Mouse (Mus musculus) neural tube, embryonic 15.5 days (tissue): ENCODE results near the gene Sh3bp2. TPM values are rescaled to one million over a fixed set of nuclear protein-coding genes. Genes with fewer than 3 reads are reported as not detected.
"Not testable (repeated sequence)": the region's sequence is repeated elsewhere in the genome, so short reads cannot be mapped to it uniquely, and the experiment has no call there.

Experiments used
- ATAC-seq: fragments of 200-750 bp; cut with Nextera tagmentation; 2 replicates; pipeline ENCODE4 v1.8.0; 2017; ENCODE audit warnings: mild to moderate bottlenecking, moderate TSS enrichment, moderate library complexity; ENCODE audit not compliant: low FRiP score
- H3K27ac ChIP-seq: fragments of 300-500 bp; sonication (generic); replicated peaks from 2 replicates; pipeline ENCODE4 v1.5.1; 2015; ENCODE audit warnings: mild to moderate bottlenecking, inconsistent platforms
- H3K27me3 ChIP-seq: fragments of 300-500 bp; sonication (generic); replicated peaks from 2 replicates; pipeline ENCODE4 v1.6.1; 2015; ENCODE audit warnings: inconsistent platforms
- H3K36me3 ChIP-seq: fragments of 300-500 bp; sonication (generic); 2 replicates; pipeline ENCODE4 v1.6.1; 2015; ENCODE audit warnings: inconsistent platforms
- H3K4me1 ChIP-seq: fragments of 300-500 bp; sonication (generic); 2 replicates; pipeline ENCODE4 v1.6.1; 2015; ENCODE audit warnings: inconsistent platforms
- H3K4me2 ChIP-seq: fragments of 300-500 bp; sonication (generic); 2 replicates; pipeline ENCODE4 v1.6.1; 2015; ENCODE audit warnings: inconsistent platforms, mild to moderate bottlenecking, moderate library complexity
- H3K4me3 ChIP-seq: fragments of 300-500 bp; sonication (generic); replicated peaks from 2 replicates; pipeline ENCODE4 v1.5.1; 2015; ENCODE audit warnings: mild to moderate bottlenecking, inconsistent platforms
- H3K9ac ChIP-seq: fragments of 300-500 bp; sonication (generic); replicated peaks from 2 replicates; pipeline ENCODE4 v1.6.1; 2015; ENCODE audit warnings: mild to moderate bottlenecking, inconsistent platforms
- H3K9me3 ChIP-seq: fragments of 300-500 bp; sonication (generic); replicated peaks from 2 replicates; pipeline ENCODE4 v1.6.1; 2016; ENCODE audit warnings: inconsistent platforms
- WGBS: fragments of 180-500 bp; shearing (Covaris S2); methylation state at CpG from one replicate; pipeline ENCODE4 v1.1.7; 2015; ENCODE audit warnings: mixed read lengths; 5-methylcytosine and 5-hydroxymethylcytosine counted together
- microRNA-seq: library from miRNA; unstranded; fragments of <30 nt; microRNA quantifications from one replicate; pipeline ENCODE4, GENCODE M21; 2017
- polyA plus RNA-seq: library from polyadenylated mRNA; unstranded; fragments of >200 nt; fragmentation: Nextera tagmentation; extraction: Ambion mirVana; gene quantifications from 2 replicates; pipeline ENCODE4 v1.2.1, GENCODE M21; 2015

Gene Sh3bp2
- polyA plus RNA-seq, 1 experiment from 2014 or later, result 22.6 TPM

- no peak for ATAC-seq
- 0 out of 2 replicates have a peak, but pooled peaks cover 5% of the 10 kb centered on the region for H3K36me3 ChIP-seq
- no peaks in the 10 kb centered on the region for H3K27me3 ChIP-seq
- 31% methylated on average over 5 of the region's 5 CpGs for WGBS
- H3K9me3 ChIP-seq, result no peaks in the 10 kb centered on the region
- no peak overlapping the region for H3K9ac ChIP-seq
- H3K4me3 ChIP-seq, result no peak overlapping the region
- peaks cover 9% of the 10 kb centered on the region for H3K4me1 ChIP-seq
- H3K27ac ChIP-seq, result peak overlapping the region; percentile 1; the same call in 1 of the 2 replicates
- H3K4me2 ChIP-seq, result no peak overlapping the region
Measured at GRCm38 (mm10) chr5:34591388-34592004, 65.9 kb downstream of the Sh3bp2 start.

DNA sequence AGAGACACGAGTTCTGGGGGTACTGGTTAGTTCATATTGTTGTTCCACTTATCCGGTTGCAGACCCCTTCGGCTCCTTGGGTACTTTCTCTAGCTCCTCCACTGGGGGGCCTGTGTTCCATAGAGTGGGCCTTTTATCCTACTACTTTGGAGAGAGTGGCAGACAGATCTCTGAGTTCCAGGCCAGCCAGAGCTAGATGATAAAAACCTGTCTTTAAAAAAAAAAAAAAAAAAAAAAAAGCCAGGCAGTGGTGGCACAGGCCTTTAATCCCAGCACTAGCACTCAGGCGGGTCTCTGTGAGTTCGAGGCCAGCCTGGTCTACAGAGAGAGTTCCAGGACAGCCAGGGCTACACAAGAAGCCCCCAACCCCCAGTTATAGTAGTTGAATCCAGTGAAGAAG, 66.6 kb downstream of the Sh3bp2 start:
- not testable (repeated sequence) for H3K27me3 ChIP-seq, H3K27ac ChIP-seq, H3K36me3 ChIP-seq, H3K4me2 ChIP-seq, ATAC-seq, H3K9ac ChIP-seq, H3K9me3 ChIP-seq, H3K4me1 ChIP-seq, H3K4me3 ChIP-seq
- WGBS, result 91% methylated on average over 5 of the region's 5 CpGs

DNA sequence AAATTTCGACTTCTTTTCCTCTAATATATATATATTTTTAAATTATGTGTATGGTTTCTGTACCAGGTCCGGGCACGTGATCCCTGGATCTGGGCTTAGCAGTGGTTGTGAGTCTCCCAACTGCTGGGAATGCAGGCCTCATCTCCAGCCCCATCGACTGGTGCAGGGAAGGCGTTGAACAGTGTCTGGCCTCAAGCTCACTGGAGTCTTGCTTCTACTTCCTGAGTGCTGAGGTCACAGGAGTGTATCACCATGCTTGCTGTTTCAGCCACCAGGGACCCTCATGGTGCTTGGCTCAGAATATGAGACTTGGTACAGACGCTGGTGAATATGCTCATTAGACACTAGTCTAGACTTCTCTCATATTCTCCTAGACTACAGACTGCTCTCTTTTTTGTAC, 67.0 kb downstream of the Sh3bp2 start:
- ATAC-seq, result no peak

GRCm38 (mm10) chr5:34593202-34593727, 67.6 kb downstream of the Sh3bp2 start:
- ATAC-seq, result no peak
- Histone ChIP-seq H3K36me3 (peaks cover 14% of the 10 kb centered on the region), H3K27me3 (no peaks in the 10 kb centered on the region), H3K4me1 (peaks cover 9% of the 10 kb centered on the region), H3K4me3 (no peak overlapping the region), H3K4me2 (no peak overlapping the region), H3K9ac (no peak overlapping the region), H3K27ac (no peak overlapping the region), H3K9me3 (no peaks in the 10 kb centered on the region)
- 98% methylated on average over 9 of the region's 9 CpGs for WGBS

More for the DNA sequence above, 67.0 kb downstream of the Sh3bp2 start:
- peaks cover 9% of the 10 kb centered on the region for H3K4me1 ChIP-seq
- no peak overlapping the region for H3K4me3 ChIP-seq
- no peak overlapping the region for H3K9ac ChIP-seq
- peaks cover 9% of the 10 kb centered on the region; the same call in 1 of the 2 replicates for H3K36me3 ChIP-seq
- WGBS, result 93% methylated on average over 6 of the region's 6 CpGs
- H3K27ac ChIP-seq, result no peak overlapping the region
- no peaks in the 10 kb centered on the region for H3K27me3 ChIP-seq
- H3K4me2 ChIP-seq, result no peak overlapping the region
- H3K9me3 ChIP-seq, result no peaks in the 10 kb centered on the region

DNA sequence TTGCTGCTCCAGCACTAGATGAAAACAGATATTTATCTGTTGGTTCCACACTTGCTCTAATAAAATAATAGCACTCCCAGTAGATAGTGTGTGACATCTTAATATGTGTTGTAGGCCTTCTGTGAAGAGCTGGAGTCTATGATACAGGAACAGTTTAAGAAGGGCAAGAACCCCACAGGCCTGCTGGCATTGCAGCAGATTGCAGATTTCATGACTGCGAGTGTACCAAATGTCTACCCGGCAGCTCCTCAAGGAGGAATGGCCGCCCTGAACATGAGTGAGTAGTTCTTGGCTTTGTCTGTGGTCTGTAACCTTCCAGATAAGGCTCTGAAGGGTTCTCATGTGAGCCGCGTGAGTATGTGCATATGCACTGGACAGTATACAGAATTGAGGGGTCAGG, 78.9 kb downstream of the Sh3bp2 start:
- H3K9ac ChIP-seq, result no peak overlapping the region
- H3K4me1 ChIP-seq, result no peaks in the 10 kb centered on the region
- WGBS, result 91% methylated on average over 5 of the region's 5 CpGs
- no peak overlapping the region for H3K4me2 ChIP-seq
- no peak for ATAC-seq
- no peak overlapping the region for H3K27ac ChIP-seq
- H3K36me3 ChIP-seq, result peaks cover 62% of the 10 kb centered on the region
- no peaks in the 10 kb centered on the region for H3K27me3 ChIP-seq
- H3K9me3 ChIP-seq, result no peaks in the 10 kb centered on the region
- H3K4me3 ChIP-seq, result no peak overlapping the region

GRCm38 (mm10) chr5:34607100-34607880, 81.7 kb downstream of the Sh3bp2 start:
- H3K4me1 ChIP-seq, result no peaks in the 10 kb centered on the region
- no peaks in the 10 kb centered on the region for H3K9me3 ChIP-seq
- no peak for ATAC-seq
- 92% methylated on average over 8 of the region's 8 CpGs for WGBS
- H3K4me2 ChIP-seq, result no peak overlapping the region
- no peak overlapping the region for H3K9ac ChIP-seq
- no peak overlapping the region for H3K4me3 ChIP-seq
- H3K27ac ChIP-seq, result no peak overlapping the region
- H3K36me3 ChIP-seq, result peaks cover 67% of the 10 kb centered on the region
- no peaks in the 10 kb centered on the region for H3K27me3 ChIP-seq

- peaks cover 63% of the 10 kb centered on the region for H3K36me3 ChIP-seq
- H3K9ac ChIP-seq, result no peak overlapping the region
Measured at GRCm38 (mm10) chr5:34608226-34608625, 82.6 kb downstream of the Sh3bp2 start.

GRCm38 (mm10) chr5:34609966-34610365, 84.3 kb downstream of the Sh3bp2 start:
- Histone ChIP-seq H3K27me3 (no peaks in the 10 kb centered on the region), H3K4me1 (no peaks in the 10 kb centered on the region), H3K36me3 (peaks cover 74% of the 10 kb centered on the region), H3K9me3 (no peaks in the 10 kb centered on the region), H3K4me3 (no peak overlapping the region), H3K4me2 (no peak overlapping the region), H3K27ac (no peak overlapping the region), H3K9ac (no peak overlapping the region)
- 92% methylated on average over 4 of the region's 4 CpGs for WGBS
- ATAC-seq, result no peak

More at GRCm38 (mm10) chr5:34608226-34608625, 82.6 kb downstream of the Sh3bp2 start:
- Histone ChIP-seq H3K4me2 (no peak overlapping the region), H3K4me1 (no peaks in the 10 kb centered on the region), H3K27me3 (no peaks in the 10 kb centered on the region), H3K4me3 (no peak overlapping the region), H3K9me3 (no peaks in the 10 kb centered on the region), H3K27ac (no peak overlapping the region)
- WGBS, result 82% methylated on average over 3 of the region's 3 CpGs
- ATAC-seq, result no peak

Small RNAs within 50 kb of the gene (microRNA-seq; reads per million reads assigned to microRNA genes)
- not detected for gene Mir7036b

Other genes with a start within 250 kb of the Sh3bp2 start
- gene Zfyve28, start 237.4 kb upstream of the Sh3bp2 start, polyA plus RNA-seq, result 6.3 and 7.5 TPM in 2 replicates
- gene Cfap99, start 237.2 kb upstream of the Sh3bp2 start, polyA plus RNA-seq, result 0.08 TPM in 1 of 2 replicates, not detected in the other
- 122 and 135 TPM in 2 replicates for gene Rnf4, start 189.5 kb upstream of the Sh3bp2 start, polyA plus RNA-seq
- 12.4 and 13.1 TPM in 2 replicates for gene Fam193a, start 155.9 kb upstream of the Sh3bp2 start, polyA plus RNA-seq
- 13.2 and 18.2 TPM in 2 replicates for gene Tnip2, start 11.8 kb upstream of the Sh3bp2 start, polyA plus RNA-seq
- 205 and 222 TPM in 2 replicates for gene Add1, start 47.8 kb downstream of the Sh3bp2 start, polyA plus RNA-seq
- 105 and 108 TPM in 2 replicates for gene Mfsd10, start 111.4 kb downstream of the Sh3bp2 start, polyA plus RNA-seq
- gene Nop14, start 134.3 kb downstream of the Sh3bp2 start, polyA plus RNA-seq, result 19.8 and 21.4 TPM in 2 replicates
- gene Grk4, start 134.5 kb downstream of the Sh3bp2 start, polyA plus RNA-seq, result 3.5 and 3.7 TPM in 2 replicates
- 13.5 and 14.0 TPM in 2 replicates for gene Htt, start 235.9 kb downstream of the Sh3bp2 start, polyA plus RNA-seq